Mouse (Mus musculus) retina, postnatal 7 days (tissue): Measurements from ENCODE around the gene Fgfr2.
"Not testable (repeated sequence)": the region's sequence is repeated elsewhere in the genome, so short reads cannot be mapped to it uniquely, and the experiment has no call there.

Experiments
- DNase-seq: peaks from one replicate; pipeline ENCODE4 v3.0.0-alpha.2; 2012; ENCODE audit warnings: low read depth, low spot score

Fgfr2 gene

DNA sequence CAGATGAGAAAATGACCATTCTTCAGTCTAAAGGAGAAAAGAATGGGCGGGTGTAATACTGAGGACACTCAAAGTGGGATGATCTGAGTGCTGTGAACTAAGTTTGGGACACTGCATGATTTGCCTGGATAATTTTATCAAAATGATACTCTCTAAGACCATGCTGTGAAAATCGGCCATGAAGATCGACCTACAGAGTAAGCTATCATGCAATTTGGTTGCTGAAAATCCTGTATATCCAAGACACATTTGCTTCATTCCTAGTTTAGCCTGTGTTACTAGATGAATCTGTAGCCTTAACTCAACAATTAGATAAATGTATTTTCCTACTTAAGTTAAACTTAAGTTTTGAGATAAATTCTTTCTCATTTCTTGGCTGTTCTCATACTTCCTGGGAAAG is 1655.8 kb downstream of the Fgfr2 start:
- DNase-seq, result no peak

DNA sequence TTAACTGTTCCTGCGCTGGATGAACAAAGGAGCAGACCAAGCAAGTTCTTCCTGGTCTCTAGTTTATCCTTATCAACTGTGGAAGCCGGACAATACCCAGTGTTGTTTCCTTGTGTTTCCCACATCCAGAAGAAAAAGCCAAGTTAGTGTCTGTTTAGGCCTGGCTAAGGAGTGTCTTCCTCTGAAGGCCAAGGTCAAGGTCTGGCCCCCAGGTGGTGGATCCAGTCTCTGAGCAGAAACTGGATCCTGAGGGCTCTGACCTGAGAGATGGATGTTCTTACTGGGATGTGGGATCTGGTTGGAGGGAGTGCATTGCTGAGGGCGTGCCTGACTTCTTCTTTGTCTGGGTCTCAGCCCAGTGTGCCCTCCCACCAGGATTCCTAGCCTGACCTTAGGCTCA is 1657.4 kb downstream of the Fgfr2 start:
- no peak for DNase-seq

DNA sequence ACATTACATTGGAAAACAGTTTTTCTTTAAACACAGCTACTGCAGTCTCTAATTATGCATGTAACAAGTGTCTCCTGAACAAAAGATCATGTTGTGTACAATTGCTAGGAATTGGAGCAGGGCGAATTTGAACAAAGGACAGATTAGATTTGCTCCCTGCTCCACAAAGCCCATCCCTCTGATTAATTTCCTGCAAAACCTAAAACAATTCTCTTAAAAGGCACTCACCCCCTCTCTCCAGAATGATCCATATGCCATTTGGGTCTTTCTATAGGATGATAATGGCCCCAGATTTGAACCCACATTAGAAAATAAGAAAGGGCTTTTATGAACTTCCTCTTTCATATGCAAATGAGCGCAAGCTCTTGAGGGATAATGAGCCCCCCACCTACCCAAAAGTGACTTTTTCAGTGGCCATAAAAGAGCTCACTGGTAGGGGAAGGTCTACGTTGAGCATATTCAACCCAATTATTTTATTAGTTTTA is 1658.0 kb downstream of the Fgfr2 start:
- no peak for DNase-seq

DNA sequence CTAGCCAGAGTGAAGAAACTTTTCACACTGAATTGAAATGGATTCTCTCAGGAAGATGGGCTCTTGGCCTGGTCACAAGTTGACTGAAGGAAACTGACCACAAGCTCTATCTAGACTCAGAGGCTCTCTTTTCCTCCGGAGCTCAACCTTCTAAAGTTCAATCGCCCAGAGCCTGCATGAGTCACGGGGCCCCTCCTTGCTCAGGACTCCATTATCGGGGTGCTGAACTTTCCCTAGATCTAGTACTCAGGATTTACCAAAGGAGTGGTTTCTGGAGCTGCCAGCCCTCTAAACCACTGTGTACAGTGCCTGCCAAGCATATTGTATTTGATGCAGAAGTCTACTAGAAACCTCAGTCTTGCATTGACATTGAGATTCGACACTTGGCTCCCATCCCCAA is 1666.4 kb downstream of the Fgfr2 start:
- DNase-seq, result no peak

DNA sequence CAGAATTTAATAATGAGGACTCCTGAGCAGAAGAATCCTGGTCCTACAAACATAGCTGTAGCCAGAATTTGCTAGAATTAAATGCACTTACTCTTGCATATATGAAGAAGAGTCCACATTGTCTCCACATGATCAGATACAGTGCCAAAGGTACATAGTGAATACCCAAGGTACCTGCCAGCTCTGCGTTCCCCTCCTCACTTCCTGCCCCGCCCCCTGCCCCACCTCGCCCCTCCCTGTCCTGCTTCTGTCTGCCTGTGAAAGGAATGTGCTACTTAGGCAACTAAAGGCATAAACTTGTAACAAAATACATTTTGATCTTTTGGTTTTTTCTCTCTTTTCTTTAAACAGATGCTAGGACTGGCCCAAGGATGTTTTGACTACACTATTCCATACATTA is 1686.1 kb downstream of the Fgfr2 start:
- DNase-seq, result no peak

DNA sequence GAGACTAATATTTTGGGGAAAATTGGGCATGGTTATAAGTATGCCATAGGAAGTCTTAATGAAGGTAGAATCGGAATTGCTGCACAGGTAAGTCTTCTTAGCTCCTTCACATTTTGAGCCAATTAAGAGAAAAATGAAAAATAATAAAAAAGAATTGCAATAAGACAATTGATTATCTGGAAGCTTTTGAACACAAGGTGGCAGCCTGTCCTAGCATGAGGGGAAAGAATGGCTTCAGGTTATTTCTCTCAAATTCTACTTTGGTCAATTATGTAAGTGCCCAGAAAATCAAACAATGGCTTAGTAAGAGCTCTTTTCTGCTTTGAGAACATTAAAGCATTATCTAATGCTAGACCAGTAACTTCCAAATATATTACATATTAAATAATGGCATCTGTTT is 1688.9 kb downstream of the Fgfr2 start:
- no peak for DNase-seq

DNA sequence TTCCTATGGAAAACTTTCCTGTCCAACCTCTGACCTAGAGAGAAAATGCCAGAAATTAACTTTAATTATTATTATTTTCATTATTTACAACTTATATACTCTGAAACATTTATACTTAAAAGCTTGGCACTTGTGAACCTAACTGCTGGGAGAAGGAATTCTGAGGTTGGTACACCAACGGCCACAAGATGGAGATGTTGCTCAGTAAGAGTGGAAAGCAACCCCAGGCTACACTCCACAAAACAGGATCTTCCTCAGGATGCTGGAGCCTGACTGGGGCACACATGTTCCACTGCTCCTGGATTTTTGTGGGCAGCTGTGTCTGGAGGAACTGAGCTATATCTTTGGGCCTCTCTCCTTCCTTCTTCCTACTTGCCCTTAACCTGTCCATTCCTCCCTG is 1690.9 kb downstream of the Fgfr2 start:
- DNase-seq, result peak; percentile 28

DNA sequence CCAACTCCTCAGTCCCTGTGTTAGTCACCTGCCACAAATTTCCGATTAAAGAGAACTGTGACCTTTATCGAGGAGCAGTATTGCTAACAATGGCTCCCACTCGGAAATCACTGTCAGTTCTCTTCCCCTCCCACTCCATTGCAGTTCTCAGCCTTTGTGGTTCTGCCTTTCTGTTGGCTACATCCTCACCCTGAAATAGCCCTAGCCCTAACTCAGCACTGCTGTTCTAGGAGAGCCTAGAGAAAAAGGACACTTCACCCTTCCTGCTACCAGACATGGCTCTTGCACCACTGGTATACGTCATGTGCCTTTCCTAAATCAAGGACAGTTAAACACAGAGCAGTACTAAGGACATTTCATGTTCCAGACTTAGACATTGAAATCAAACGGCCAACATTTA is 1695.8 kb downstream of the Fgfr2 start:
- DNase-seq, result no peak

DNA sequence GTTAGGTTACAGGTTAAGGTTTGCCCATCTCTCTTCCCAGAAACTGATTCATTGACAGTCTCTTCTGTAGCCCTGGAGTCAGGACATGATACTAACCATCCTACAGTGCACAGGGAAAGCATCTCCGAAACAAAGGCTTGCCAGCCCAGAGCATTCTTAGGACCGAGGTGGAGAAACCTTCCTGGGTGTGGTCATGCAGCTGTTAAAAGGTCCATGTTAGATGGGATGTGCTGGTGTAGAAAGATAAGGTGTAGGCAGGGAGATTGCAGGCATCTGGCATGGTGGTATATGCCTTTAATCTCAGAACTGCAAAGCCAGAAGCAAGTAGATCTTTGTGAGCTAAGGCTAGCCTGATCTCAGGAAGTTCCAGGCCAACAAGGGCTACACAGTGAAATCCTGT is 1698.2 kb downstream of the Fgfr2 start:
- no peak for DNase-seq

DNA sequence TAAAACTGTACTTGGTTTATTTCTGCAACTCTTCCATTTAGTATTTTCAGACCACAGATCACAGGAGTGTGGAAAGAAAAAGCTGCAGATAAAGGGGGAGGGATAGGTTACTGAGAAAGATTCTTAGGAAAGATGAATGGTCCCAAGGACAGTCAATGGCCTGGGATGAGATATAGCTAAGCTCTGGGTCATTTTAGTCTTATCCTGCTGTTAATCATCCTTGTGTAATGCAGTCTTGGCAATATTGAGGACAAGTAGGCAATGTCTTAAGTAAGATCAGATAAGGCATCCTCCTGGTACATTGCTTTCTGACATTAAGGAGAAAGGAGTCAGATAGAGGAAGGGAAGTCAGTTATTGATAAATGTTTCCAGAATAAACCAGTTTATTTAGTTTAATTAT is 1705.5 kb downstream of the Fgfr2 start:
- no peak for DNase-seq

DNA sequence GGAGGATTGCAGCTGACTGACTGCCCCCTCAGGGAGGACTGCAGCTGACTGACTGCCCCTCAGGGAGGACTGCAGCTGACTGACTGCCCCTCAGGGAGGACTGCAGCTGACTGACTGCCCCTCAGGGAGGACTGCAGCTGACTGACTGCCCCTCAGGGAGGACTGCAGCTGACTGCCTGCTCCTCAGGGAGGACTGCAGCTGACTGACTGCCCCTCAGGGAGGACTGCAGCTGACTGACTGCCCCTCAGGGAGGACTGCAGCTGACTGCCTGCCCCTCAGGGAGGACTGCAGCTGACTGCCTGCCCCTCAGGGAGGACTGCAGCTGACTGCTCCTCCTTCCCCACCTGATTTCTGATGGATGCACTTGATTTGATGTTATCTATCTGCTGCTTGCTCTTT is 1706.4 kb downstream of the Fgfr2 start:
- not testable (repeated sequence) for DNase-seq

DNA sequence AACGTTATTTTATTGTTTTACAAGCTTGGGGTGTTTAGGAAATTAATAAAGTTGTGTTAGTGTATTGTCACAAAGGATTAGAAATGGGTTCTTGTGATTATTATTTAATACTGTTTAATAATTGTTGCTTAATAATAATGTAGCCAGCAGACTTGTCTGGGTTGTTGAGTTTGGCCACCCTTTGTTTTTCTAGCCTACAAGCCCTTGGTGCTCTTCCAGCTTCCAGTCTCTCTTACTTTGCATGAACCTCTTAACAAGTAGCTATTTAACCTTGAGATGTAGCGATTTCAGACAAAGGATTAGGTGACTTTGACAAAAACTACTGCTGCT is 1711.2 kb downstream of the Fgfr2 start:
- DNase-seq, result no peak

DNA sequence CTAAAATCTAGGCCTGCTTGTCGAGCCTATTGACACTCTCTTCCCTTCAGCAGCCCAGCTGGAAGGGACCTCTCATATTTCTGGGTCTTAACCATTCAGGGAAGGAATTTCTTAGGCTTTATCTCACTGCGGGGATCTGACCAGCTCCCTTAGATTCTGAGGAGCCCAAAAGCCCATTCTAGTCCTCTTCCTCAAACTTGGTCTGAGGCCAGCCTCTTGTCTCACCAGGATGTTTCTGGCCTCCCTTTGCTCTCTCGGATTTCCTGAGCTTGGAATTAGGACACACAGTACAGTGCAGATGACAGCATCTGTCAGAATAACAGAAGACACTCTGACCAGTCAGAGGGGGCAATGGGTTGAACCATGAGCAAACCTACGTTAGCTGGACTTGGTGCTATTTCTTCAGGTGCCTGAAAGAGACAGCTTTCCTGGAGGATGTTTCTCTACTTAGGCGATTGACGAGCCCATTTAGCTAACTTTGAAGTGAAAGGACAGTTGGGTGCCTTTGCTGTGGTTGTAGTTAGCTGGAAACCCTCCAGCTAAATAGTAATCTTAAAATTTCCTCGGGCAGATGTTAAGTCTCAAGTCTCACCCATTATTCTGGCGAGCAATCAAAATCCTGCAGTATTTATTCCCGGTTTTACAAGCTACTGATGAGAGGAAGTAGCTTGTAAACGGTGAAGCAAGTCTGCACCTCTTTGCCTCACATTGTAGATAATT is 1711.8 kb downstream of the Fgfr2 start:
- DNase-seq, result no peak

DNA sequence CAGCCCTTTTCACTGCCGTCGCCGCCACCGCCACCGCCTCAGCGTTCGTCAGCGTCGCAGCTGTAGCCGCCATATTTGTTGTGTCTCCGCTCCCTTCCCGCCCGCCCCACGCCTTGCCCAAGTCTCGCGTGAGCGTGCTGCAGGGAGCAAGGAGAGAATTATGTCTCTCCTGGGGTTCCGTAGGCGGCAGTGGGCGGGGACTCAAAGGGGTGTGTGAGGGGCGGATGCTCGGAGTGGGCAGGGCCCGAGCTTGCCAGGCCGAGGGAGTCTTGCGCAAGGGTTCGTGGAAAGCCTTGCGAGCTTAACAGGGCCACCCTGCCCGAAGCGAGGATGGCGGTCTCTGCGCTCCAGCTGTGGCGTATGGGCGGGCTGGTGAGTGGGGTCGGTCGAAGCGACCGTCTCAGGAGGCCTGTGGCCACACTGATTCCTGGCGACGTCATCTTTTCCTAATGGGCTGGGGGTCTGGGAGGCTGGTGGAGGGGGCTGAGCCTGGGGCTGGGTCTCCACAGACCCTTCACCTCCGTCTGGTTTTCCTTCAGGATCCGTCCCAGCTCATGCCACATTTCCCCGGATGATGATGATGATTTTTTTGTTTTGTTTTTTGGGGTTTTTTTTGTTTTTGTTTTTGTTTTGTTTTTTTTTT is 1712.6 kb downstream of the Fgfr2 start, which contains the start of the genes Ikzf5 and Acadsb:
Gene Ikzf5 (minus strand): TSS at position 106 of the 643 bp plus-strand sequence.
Gene Acadsb (plus strand): TSS at position 186 of the 643 bp plus-strand sequence.
- peak; percentile 97 for DNase-seq

DNA sequence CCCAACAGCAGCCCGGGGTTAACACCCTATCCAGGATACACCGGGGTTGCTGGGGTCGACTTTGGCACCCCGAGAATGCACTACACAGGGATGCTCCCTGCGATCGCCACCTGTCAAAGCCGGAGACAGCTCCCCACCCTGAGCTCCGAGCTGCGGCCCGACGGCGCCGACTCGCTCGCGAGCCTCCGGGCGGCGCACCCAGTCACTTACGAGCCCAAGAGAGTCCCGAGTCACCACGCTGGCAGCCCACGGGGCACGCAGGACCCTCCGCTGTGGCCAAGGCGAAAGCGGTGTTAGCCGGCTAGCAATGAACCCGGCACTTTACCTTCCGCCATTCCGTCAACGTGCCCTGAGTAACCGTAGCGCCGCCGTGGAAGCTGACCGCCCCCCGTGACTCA is 1713.2 kb downstream of the Fgfr2 start:
- no peak for DNase-seq

DNA sequence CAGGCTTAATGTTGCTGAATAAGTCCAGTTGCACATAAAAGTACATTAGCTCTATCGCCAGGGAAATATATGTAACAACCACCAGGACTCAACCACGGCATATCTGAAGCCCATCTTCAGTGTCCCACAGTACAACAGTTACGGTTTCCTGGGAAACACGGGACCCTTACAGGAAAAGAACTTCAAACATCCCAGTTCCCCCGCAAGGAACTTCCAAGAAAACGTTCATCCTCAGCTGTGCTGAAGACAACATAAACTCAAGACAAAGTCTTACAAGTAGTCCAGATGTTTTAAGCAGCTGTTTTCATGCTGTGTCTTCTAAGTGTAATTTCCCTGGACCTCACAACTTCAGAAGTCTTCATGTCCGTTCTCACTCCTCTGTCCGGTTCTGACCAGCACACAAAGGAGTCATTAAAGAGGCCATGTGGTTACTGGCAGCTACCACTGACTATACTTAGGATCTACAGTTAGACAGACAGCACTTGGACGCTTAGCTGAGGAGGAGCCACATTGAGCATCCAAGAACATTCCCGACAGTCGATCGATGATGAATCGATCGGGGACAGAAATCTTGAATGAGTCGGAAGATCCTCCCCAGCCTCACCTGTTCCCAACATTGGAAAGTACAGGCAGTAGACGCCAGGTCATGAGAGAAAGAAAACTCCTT is 1713.7 kb downstream of the Fgfr2 start:
- no peak for DNase-seq

DNA sequence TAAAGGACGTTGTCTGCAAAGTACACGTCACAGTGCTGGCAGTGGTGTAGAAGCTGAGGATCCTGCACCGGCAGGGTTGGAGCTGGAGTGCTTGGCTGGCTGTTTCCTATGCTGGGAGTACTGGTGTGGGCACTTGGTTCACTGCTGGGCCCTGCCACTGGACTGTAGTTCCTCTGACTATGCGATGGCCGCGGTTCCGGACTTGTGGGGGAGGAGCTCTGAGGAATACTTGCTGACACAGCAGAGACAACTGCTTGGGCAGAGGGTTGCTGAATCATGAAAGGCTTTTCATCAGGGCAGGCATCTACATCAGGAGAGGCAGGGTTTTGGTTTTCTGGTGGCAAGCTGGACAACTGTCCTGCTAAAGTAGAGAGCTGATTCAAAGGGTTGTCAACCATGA is 1731.4 kb downstream of the Fgfr2 start:
- DNase-seq, result not testable (repeated sequence)

DNA sequence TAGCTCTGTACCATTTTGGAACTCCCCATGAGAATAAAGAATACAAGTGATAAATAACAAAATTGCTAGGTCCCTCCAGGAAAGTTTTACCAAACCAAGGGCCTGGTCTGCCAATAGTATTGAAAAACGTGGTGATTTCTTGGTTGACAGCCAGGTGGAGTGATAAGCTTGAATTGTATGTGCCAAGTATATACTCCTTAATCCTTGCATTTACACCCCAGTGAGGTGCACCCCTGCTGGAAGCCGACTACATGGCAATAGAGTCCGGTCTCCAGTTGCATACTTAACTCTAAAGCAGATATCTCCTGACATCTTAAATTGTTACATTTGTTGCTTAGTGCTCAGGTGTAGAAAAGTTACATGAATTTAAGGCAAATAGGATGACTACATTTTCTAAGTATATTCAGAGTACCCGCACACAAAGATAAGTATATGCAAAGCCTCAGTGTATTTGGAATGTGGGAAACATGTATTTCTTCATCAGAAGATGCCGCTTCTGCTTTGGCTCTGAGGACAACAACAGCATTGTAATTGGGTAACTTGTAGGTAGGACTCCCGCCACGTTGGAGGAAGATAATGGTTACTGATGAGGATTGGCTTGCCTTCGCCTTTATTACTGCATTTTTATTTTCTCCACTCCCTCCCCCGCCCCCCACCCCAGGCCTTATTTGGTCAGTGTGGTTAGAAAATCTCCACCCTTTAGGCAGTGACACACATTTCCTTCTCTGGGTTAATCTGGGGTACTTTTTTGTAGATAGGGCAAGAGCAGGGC is 1751.1 kb downstream of the Fgfr2 start:
- DNase-seq, result no peak

DNA sequence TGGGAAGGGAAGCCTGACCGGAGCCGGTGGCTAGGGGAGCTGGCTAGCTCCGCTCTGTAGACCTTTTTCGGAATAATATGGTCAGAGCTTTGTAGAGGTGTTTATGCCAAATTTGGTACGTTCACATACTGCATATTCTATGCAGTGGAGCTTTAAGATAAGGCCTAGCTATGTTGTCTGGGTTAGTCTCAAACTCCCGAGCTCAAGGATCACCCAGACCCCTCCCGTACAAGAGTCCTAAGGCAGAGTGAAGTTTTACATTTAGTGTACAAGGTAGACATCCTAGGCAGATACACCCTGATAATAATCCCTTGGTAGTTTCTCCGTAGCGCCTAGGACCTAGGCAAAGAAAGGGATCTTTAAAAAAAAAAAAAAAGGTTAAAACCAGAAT is 1751.7 kb downstream of the Fgfr2 start:
- no peak for DNase-seq

DNA sequence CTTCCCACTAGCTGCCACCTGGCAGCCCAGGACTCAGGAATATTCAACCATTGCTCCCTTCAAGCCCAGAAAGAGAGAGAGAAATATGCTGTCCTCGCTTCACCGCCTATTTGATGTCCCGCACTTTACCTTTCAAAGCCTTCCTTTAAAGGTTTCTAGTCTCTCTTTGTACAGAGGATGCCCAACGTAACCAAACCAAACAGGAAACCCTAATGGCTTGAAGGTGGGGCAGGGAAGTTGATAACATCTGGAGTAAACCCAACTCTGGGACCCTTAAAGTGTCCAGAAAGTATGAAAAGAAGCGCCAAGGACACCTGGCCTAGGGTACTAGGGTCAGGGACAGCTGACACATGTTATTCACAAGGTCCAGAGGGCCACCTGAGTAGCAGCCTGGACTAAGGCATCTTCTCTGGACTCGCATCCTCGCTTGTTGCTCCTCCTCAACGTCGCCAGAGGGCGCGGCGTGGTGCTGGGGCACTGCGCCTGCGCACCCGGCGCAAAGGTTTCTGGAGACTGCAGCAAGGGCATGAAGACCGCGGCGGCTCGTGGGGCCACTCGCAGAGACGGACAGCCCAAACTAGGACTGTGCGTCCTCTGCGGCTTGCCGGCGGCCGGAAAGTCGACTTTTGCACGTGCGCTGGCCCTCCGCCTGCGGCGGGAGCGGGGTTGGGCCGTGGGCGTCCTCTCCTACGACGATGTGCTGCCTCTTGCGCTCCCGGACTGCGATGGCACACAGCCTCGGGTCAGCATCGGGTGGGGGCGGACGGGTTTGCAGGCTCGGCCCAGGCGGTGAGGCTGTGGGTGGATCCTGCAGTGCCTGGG is 1752.3 kb downstream of the Fgfr2 start, which contains the start of gene Pstk:
Gene Pstk (plus strand): TSS at position 494 of the 822 bp plus-strand sequence.
- peak; percentile 85 for DNase-seq

DNA sequence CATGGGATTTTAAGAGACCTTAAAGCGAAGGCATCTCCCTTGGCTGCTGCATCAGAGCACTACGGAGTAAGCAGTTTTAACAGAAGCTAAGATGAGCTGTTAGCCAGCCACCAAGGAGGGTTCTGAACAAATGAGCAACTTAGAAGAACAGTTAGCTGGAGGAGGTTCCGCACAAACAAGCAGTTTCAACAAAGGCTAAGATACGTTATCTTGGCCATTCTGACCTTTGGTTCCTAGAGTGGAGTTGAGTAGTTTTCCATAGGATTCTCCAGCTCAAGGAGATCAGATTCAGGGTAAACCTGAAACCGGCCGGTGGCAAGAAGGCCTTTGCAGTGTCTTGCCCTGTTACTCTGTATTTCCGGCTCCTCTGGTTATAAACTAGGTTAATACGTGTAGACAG is 1759.0 kb downstream of the Fgfr2 start:
- no peak for DNase-seq
